In the genomic region with DNA sequence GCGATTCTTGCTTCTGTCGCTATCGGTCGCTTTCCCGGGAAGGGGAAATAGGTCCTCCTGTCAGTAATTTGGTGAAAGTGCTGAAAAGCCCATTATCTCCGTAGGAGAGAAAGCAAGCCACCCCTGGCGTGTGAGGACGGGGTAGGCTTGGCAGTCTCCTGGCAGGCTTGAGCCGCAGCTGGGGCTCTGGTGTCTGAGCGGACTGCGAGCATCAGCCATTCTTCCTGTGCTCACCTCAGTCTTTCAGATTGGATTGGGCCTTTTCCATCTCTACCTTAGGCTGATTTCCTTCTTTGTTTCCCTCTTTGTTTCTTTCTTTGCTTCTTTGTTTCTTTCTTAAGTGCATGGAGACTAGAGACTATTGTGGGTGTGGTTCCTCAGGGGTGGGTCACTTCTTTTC, we compare ENCODE assay signal across 17 mouse cellular contexts. TPM values are rescaled to one million over a fixed set of nuclear protein-coding genes. Genes with fewer than 3 reads are reported as not detected.
DNase-seq lines count a peak whose midpoint lies in the region; ATAC-seq lines count a peak whose summit lies in the region.
"Had no signal": no experiment of that assay in that cellular context is flagged by ENCODE, and none has a peak within 500 bp of the region (broad histone marks: within the 10 kb centered on the region; RNA-seq: fewer than 3 reads in every experiment).

No protein-coding gene starts in this region.

- no peak for DNase-seq in heart, postnatal 36 days
- peak; percentile 39 for DNase-seq in testis, postnatal 10 days (ENCODE audit: low spot score)
- no peak for DNase-seq in testis, postnatal 14 days (ENCODE audit: low spot score)
- DNase-seq in thymus, postnatal 0 days (ENCODE audit: low spot score), result no peak
- DNase-seq: cerebellum, postnatal 14 days; kidney, adult 18-20 months; kidney, postnatal 4 days; lung, postnatal 14 days; retina, postnatal 1 day; thymus, postnatal 14 days had no signal

- ATAC-seq in forebrain, embryonic 12.5 days (ENCODE audit: low FRiP score), result no peak
- ATAC-seq in forebrain, embryonic 16.5 days, result no peak
- ATAC-seq in heart, embryonic 16.5 days (replicated peaks; ENCODE audit: extremely low read depth, insufficient read depth, low FRiP score), result no peak
- ATAC-seq in megakaryocyte progenitor cell, adult 5-6 weeks (replicated peaks; ENCODE audit: poor library complexity), result no peak
- ATAC-seq: Patski had no signal

- 39% methylated on average over 11 of the region's 11 CpGs for WGBS in forebrain, embryonic 12.5 days
- 22% methylated on average over 11 of the region's 11 CpGs for WGBS in forebrain, embryonic 16.5 days
- 32% methylated on average over 11 of the region's 11 CpGs for WGBS in heart, embryonic 16.5 days

- H3K4me3 ChIP-seq in forebrain, embryonic 12.5 days (replicated peaks), result no peak overlapping the region
- H3K4me3 ChIP-seq in forebrain, embryonic 16.5 days (replicated peaks; ENCODE audit: low read length), result no peak overlapping the region
- H3K4me3 ChIP-seq in heart, embryonic 16.5 days (ENCODE audit: low read length), result no peak overlapping the region
- H3K4me3 ChIP-seq: hindbrain, embryonic 15.5 days; liver, embryonic 15.5 days had no signal

- intact Hi-C loops in heart, postnatal 36 days (cut with DNase I), result no loop called here

- no peaks in the 10 kb centered on the region for H3K9me3 ChIP-seq in forebrain, embryonic 12.5 days
- H3K9me3 ChIP-seq in forebrain, embryonic 16.5 days (ENCODE audit: control insufficient read depth, low read length), result no peaks in the 10 kb centered on the region
- 0 out of 2 replicates have a peak, but pooled peaks cover 2% of the 10 kb centered on the region for H3K9me3 ChIP-seq in heart, embryonic 16.5 days (replicated peaks; ENCODE audit: control insufficient read depth, low read length)
- H3K9me3 ChIP-seq: hindbrain, embryonic 15.5 days; liver, embryonic 15.5 days had no signal

- no peak overlapping the region for H3K9ac ChIP-seq in forebrain, embryonic 12.5 days
- H3K9ac ChIP-seq in forebrain, embryonic 16.5 days (replicated peaks; ENCODE audit: low read depth, low read length), result no peak overlapping the region
- H3K9ac ChIP-seq in heart, embryonic 16.5 days (ENCODE audit: low read length), result no peak overlapping the region
- H3K9ac ChIP-seq: hindbrain, embryonic 15.5 days; liver, embryonic 15.5 days had no signal

- H3K27ac ChIP-seq in forebrain, embryonic 12.5 days, result no peak overlapping the region
- H3K27ac ChIP-seq in forebrain, embryonic 16.5 days (ENCODE audit: low read length), result no peak overlapping the region
- no peak overlapping the region for H3K27ac ChIP-seq in heart, embryonic 16.5 days (ENCODE audit: low read length)
- H3K27ac ChIP-seq: hindbrain, embryonic 15.5 days; liver, embryonic 15.5 days had no signal

- H3K4me1 ChIP-seq in forebrain, embryonic 12.5 days, result peaks cover 10% of the 10 kb centered on the region
- H3K4me1 ChIP-seq in forebrain, embryonic 16.5 days (replicated peaks; ENCODE audit: control insufficient read depth, insufficient read depth, low read length), result no peaks in the 10 kb centered on the region
- H3K4me1 ChIP-seq in heart, embryonic 16.5 days (ENCODE audit: control insufficient read depth, insufficient read depth, low read length), result no peaks in the 10 kb centered on the region
- H3K4me1 ChIP-seq: liver, embryonic 15.5 days had no signal

- H3K4me2 ChIP-seq in forebrain, embryonic 12.5 days, result 0 out of 2 replicates have a peak overlapping the region, but pooled peaks have one; percentile 17
- no peak overlapping the region for H3K4me2 ChIP-seq in forebrain, embryonic 16.5 days (ENCODE audit: low read length)
- H3K4me2 ChIP-seq in heart, embryonic 16.5 days (ENCODE audit: low read depth, low read length), result peak overlapping the region; percentile 6; the same call in 1 of the 2 replicates
- H3K4me2 ChIP-seq: hindbrain, embryonic 15.5 days; liver, embryonic 15.5 days had no signal

- H3K27me3 ChIP-seq in forebrain, embryonic 12.5 days, result no peaks in the 10 kb centered on the region
- no peaks in the 10 kb centered on the region; the same call in 1 of the 2 replicates for H3K27me3 ChIP-seq in forebrain, embryonic 16.5 days (replicated peaks; ENCODE audit: control insufficient read depth, insufficient read depth, low read length)
- H3K27me3 ChIP-seq in heart, embryonic 16.5 days (ENCODE audit: control insufficient read depth, insufficient read depth, low read length), result no peaks in the 10 kb centered on the region
- H3K27me3 ChIP-seq: liver, embryonic 15.5 days had no signal

- no peaks in the 10 kb centered on the region for H3K36me3 ChIP-seq in forebrain, embryonic 12.5 days (replicated peaks)
- no peaks in the 10 kb centered on the region for H3K36me3 ChIP-seq in forebrain, embryonic 16.5 days (ENCODE audit: control insufficient read depth, insufficient read depth)
- no peaks in the 10 kb centered on the region for H3K36me3 ChIP-seq in heart, embryonic 16.5 days (ENCODE audit: control insufficient read depth, insufficient read depth)
- H3K36me3 ChIP-seq: hindbrain, embryonic 15.5 days; liver, embryonic 15.5 days had no signal

RNA-seq across cellular contexts. Expression of a gene that starts 22.6 kb away (rescaled TPM):
- 291 and 295 TPM in 2 replicates for polyA plus RNA-seq in forebrain, embryonic 12.5 days (2016; fragmentation: Nextera tagmentation; extraction: Ambion mirVana)
- polyA plus RNA-seq in forebrain, embryonic 16.5 days (2015; fragmentation: Nextera tagmentation; extraction: Ambion mirVana), result 243 and 253 TPM in 2 replicates
- 173 and 203 TPM in 2 replicates for polyA plus RNA-seq in heart, embryonic 16.5 days (2015; fragmentation: Nextera tagmentation; extraction: Ambion mirVana)
- total RNA-seq in heart, postnatal 36 days (2021), result 100 to 1,000 TPM in 1 of 2 experiments, 10 to 100 TPM in 1; 95.7 to 104 TPM
- total RNA-seq in megakaryocyte progenitor cell, adult 5-6 weeks (2015), result 199 and 226 TPM in 2 replicates
- total RNA-seq in megakaryocyte progenitor cell, adult 5-6 weeks (2017), result 95.6 and 127 TPM in 2 replicates
- 224 and 229 TPM in 2 replicates for polyA plus RNA-seq in thymus, postnatal 0 days (2015; fragmentation: Nextera tagmentation; extraction: Ambion mirVana)
